Mouse (Mus musculus) forebrain, embryonic 14.5 days (tissue): ENCODE data around the gene Slc29a1. TPM values are rescaled to one million over a fixed set of nuclear protein-coding genes. Genes with fewer than 3 reads are reported as not detected.
A peak's percentile ranks its signal among the peaks of the same experiment; 100 is the strongest.

Experiments used
- ATAC-seq: fragments of 200-750 bp; cut with Nextera tagmentation; 2 replicates; pipeline ENCODE4 v1.8.0; 2017; ENCODE audit warnings: mild to moderate bottlenecking, moderate library complexity
- DNase-seq: peaks from one replicate; pipeline ENCODE4 v3.0.0-alpha.2; 2015; ENCODE audit warnings: low spot score
- H3K27ac ChIP-seq: fragments of 300-500 bp; sonication (generic); 2 replicates; pipeline ENCODE4 v1.5.1; 2014; ENCODE audit warnings: low read depth, mild to moderate bottlenecking, control low read depth, low read length, moderate library complexity
- H3K27me3 ChIP-seq: fragments of 300-500 bp; sonication (generic); replicated peaks from 2 replicates; pipeline ENCODE4 v1.6.1; 2014; ENCODE audit warnings: low read length, control low read depth, mixed read lengths; ENCODE audit not compliant: control insufficient read depth, insufficient read depth
- H3K36me3 ChIP-seq: fragments of 300-500 bp; sonication (generic); 2 replicates; pipeline ENCODE4 v1.6.1; 2014; ENCODE audit warnings: low read length, control low read depth; ENCODE audit not compliant: control insufficient read depth, insufficient read depth
- H3K4me1 ChIP-seq: fragments of 300-500 bp; sonication (generic); 2 replicates; pipeline ENCODE4 v1.6.1; 2014; ENCODE audit warnings: antibody characterized with exemption, low read length, control low read depth; ENCODE audit not compliant: control insufficient read depth, insufficient read depth
- H3K4me2 ChIP-seq: fragments of 300-500 bp; sonication (generic); 2 replicates; pipeline ENCODE4 v1.6.1; 2014; ENCODE audit warnings: mild to moderate bottlenecking, control low read depth, low read length
- H3K4me3 ChIP-seq: fragments of 300-500 bp; sonication (generic); 2 replicates; pipeline ENCODE4 v1.5.1; 2014; ENCODE audit warnings: low read depth, low read length, control low read depth
- H3K9ac ChIP-seq: fragments of 300-500 bp; sonication (generic); 2 replicates; pipeline ENCODE4 v1.6.1; 2014; ENCODE audit warnings: mild to moderate bottlenecking, low read length, control low read depth, moderate library complexity
- H3K9me3 ChIP-seq: fragments of 300-500 bp; sonication (generic); replicated peaks from 2 replicates; pipeline ENCODE4 v1.6.1; 2016; ENCODE audit warnings: low read length, control low read depth, mixed read lengths; ENCODE audit not compliant: control insufficient read depth
- WGBS: fragments of 180-500 bp; shearing (Covaris S2); extraction: QIAGEN DNeasy Blood & Tissue Kit; methylation state at CpG from one replicate; pipeline ENCODE4 v1.1.7; 2014; 5-methylcytosine and 5-hydroxymethylcytosine counted together
- polyA plus RNA-seq: library from polyadenylated mRNA; unstranded; fragments of >200 nt; fragmentation: Nextera tagmentation; extraction: Ambion mirVana; gene quantifications from 2 replicates; pipeline ENCODE4 v1.2.1, GENCODE M21; 2014

Gene Slc29a1
- polyA plus RNA-seq, 1 experiment from 2014 or later: 53.0 TPM

- Histone ChIP-seq H3K4me3 (peak overlapping the region; percentile 34), H3K4me2 (peak overlapping the region; percentile 63), H3K27me3 (peaks cover 10% of the 10 kb centered on the region; the same call in 1 of the 2 replicates), H3K9me3 (no peaks in the 10 kb centered on the region), H3K27ac (0 out of 2 replicates have a peak overlapping the region, but pooled peaks have one; percentile 30), H3K36me3 (no peaks in the 10 kb centered on the region), H3K4me1 (peaks cover 19% of the 10 kb centered on the region; the same call in 1 of the 2 replicates), H3K9ac (peak overlapping the region; percentile 58)
- 3% methylated on average over 50 of the region's 58 CpGs for WGBS
- peak; percentile 80 for ATAC-seq
- peak; percentile 70 for DNase-seq
Measured at GRCm38 (mm10) chr17:45594881-45595735, 4.3 kb downstream of the Slc29a1 start.

GRCm38 (mm10) chr17:45594195-45594594 is 5.2 kb downstream of the Slc29a1 start:
- H3K4me3 ChIP-seq: peak overlapping the region; percentile 34; the same call in 1 of the 2 replicates
- peaks cover 5% of the 10 kb centered on the region; the same call in 1 of the 2 replicates for H3K27me3 ChIP-seq
- no peak overlapping the region for H3K27ac ChIP-seq
- no peaks in the 10 kb centered on the region for H3K9me3 ChIP-seq
- no peak for ATAC-seq
- WGBS: 48% methylated on average over 8 of the region's 8 CpGs
- no peak for DNase-seq
- H3K36me3 ChIP-seq: no peaks in the 10 kb centered on the region
- H3K9ac ChIP-seq: peak overlapping the region; percentile 58; the same call in 1 of the 2 replicates
- peaks cover 14% of the 10 kb centered on the region; the same call in 1 of the 2 replicates for H3K4me1 ChIP-seq
- H3K4me2 ChIP-seq: peak overlapping the region; percentile 63

- H3K36me3 ChIP-seq: no peaks in the 10 kb centered on the region
- H3K27me3 ChIP-seq: peaks cover 4% of the 10 kb centered on the region; the same call in 1 of the 2 replicates
- H3K4me1 ChIP-seq: peaks cover 13% of the 10 kb centered on the region; the same call in 1 of the 2 replicates
- ATAC-seq (no peak), DNase-seq (no peak)
- no peak overlapping the region for H3K27ac ChIP-seq
- H3K9ac ChIP-seq: no peak overlapping the region
- peak overlapping the region; percentile 63; the same call in 1 of the 2 replicates for H3K4me2 ChIP-seq
- H3K9me3 ChIP-seq: no peaks in the 10 kb centered on the region
- H3K4me3 ChIP-seq: no peak overlapping the region
- 30% methylated on average over 8 of the region's 8 CpGs for WGBS
Measured at GRCm38 (mm10) chr17:45593479-45593878, 5.9 kb downstream of the Slc29a1 start.

- WGBS: 56% methylated on average over 8 of the region's 8 CpGs
- no peak for ATAC-seq
- no peak overlapping the region for H3K4me3 ChIP-seq
- peaks cover 13% of the 10 kb centered on the region; the same call in 1 of the 2 replicates for H3K4me1 ChIP-seq
- H3K27ac ChIP-seq: no peak overlapping the region
- H3K4me2 ChIP-seq: peak overlapping the region; percentile 63; the same call in 1 of the 2 replicates
- H3K9ac ChIP-seq: peak overlapping the region; percentile 21; the same call in 1 of the 2 replicates
- DNase-seq: no peak
- H3K36me3 ChIP-seq: no peaks in the 10 kb centered on the region
- peaks cover 4% of the 10 kb centered on the region; the same call in 1 of the 2 replicates for H3K27me3 ChIP-seq
- H3K9me3 ChIP-seq: no peaks in the 10 kb centered on the region
Measured at GRCm38 (mm10) chr17:45592606-45593431, 6.6 kb downstream of the Slc29a1 start.

- Histone ChIP-seq H3K4me2 (no peak overlapping the region), H3K27me3 (peaks cover 4% of the 10 kb centered on the region; the same call in 1 of the 2 replicates), H3K27ac (no peak overlapping the region; the same call in 1 of the 2 replicates), H3K9me3 (no peaks in the 10 kb centered on the region), H3K36me3 (no peaks in the 10 kb centered on the region), H3K4me1 (peaks cover 13% of the 10 kb centered on the region; the same call in 1 of the 2 replicates), H3K4me3 (no peak overlapping the region), H3K9ac (no peak overlapping the region)
- WGBS: 63% methylated on average over 16 of the region's 16 CpGs
- DNase-seq (no peak), ATAC-seq (no peak)
Measured at GRCm38 (mm10) chr17:45591701-45592605, 7.5 kb downstream of the Slc29a1 start.

GRCm38 (mm10) chr17:45590410-45590809 is 9.0 kb downstream of the Slc29a1 start:
- WGBS: 86% methylated on average over 6 of the region's 6 CpGs
- Histone ChIP-seq H3K4me1 (peaks cover 8% of the 10 kb centered on the region; the same call in 1 of the 2 replicates), H3K9me3 (no peaks in the 10 kb centered on the region), H3K36me3 (no peaks in the 10 kb centered on the region), H3K9ac (no peak overlapping the region), H3K27me3 (peaks cover 4% of the 10 kb centered on the region; the same call in 1 of the 2 replicates), H3K27ac (no peak overlapping the region), H3K4me3 (no peak overlapping the region), H3K4me2 (no peak overlapping the region)
- ATAC-seq (no peak), DNase-seq (no peak)

GRCm38 (mm10) chr17:45589844-45590243 is 9.6 kb downstream of the Slc29a1 start:
- WGBS: 93% methylated on average over 8 of the region's 8 CpGs
- DNase-seq (no peak), ATAC-seq (no peak)
- Histone ChIP-seq H3K4me2 (no peak overlapping the region), H3K36me3 (no peaks in the 10 kb centered on the region), H3K27me3 (peaks cover 4% of the 10 kb centered on the region; the same call in 1 of the 2 replicates), H3K27ac (no peak overlapping the region), H3K4me3 (no peak overlapping the region), H3K9ac (no peak overlapping the region), H3K4me1 (peaks cover 8% of the 10 kb centered on the region; the same call in 1 of the 2 replicates), H3K9me3 (no peaks in the 10 kb centered on the region)

GRCm38 (mm10) chr17:45589236-45589635 is 10.2 kb downstream of the Slc29a1 start:
- no peak overlapping the region; the same call in 1 of the 2 replicates for H3K9ac ChIP-seq
- H3K4me1 ChIP-seq: peaks cover 6% of the 10 kb centered on the region; the same call in 1 of the 2 replicates
- H3K9me3 ChIP-seq: no peaks in the 10 kb centered on the region
- ATAC-seq (no peak), DNase-seq (no peak)
- no peak overlapping the region for H3K27ac ChIP-seq
- no peaks in the 10 kb centered on the region for H3K36me3 ChIP-seq
- 96% methylated on average over 7 of the region's 7 CpGs for WGBS
- H3K4me2 ChIP-seq: no peak overlapping the region
- H3K4me3 ChIP-seq: no peak overlapping the region
- H3K27me3 ChIP-seq: no peaks in the 10 kb centered on the region
